Mouse (Mus musculus): ENCODE measurements around the gene Ppp1r1b.

The Ppp1r1b gene

GRCm38 (mm10) chr11:98348083-98348961 lies at the start of gene Ppp1r1b:
Ppp1r1b (plus strand) TSS chr11:98348404.
- DNase-seq: peak; percentile 58 to 61

DNA sequence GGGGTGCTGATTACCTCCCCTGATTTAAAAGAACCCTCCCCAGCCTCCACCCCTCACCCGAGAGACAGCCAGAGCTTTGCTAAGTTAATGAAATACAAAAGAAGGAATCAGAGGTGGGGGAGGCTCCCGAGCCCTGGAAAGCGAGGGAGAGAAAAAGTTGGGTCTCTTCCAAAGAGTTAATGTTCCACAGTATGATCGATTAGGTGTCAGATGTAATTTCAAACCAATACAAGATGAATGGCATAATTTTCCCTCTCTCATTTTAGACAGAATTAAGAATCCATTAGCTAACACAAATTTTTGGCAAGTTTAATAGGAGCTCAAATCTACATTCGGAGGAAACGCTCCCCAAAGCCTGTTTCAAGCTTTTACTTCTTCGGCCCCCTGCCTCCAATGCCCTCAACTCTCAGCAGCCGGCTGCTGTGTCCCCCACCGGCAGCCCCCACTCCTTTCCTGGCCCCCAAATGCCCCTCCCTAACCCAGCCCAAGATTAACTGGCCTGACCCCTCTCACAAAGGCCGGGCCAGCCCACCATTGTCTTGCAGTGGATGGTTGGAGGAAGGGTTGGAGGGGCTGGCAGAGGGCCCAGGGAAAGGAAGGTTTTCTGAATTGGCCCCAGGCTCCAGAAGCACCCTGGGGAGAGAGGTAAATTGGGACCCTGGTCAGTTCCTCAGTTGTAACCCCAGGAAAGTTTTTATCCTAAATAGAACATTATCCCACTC lies 49.6 kb upstream of the Ppp1r1b start:
- no peak for DNase-seq

DNA sequence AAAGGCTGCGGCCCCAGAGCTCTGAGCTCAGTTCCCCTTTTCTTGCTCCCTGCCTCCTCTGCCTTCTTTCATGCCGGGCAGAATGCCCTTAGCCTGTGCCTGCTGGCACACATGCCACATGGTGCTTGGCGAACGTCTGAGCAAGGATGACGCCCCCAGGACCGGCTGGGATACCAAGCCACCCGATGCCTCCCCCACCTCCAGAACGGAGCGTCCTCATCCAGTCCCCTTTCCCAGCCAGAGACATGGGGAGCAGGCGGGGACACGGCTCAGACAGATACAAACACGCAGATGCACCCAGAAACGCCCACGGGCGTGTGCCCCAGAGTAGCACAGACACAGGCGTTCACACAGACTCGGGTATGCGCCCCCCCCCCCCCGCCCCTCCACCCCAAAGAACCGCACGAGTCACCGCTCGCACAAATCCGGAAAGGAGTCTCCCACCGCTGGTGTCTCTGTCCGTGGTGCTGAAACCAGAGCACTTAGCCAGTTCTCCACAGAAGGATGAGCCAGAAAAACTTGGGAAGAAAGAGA lies 34.3 kb upstream of the Ppp1r1b start:
- DNase-seq: no peak

DNA sequence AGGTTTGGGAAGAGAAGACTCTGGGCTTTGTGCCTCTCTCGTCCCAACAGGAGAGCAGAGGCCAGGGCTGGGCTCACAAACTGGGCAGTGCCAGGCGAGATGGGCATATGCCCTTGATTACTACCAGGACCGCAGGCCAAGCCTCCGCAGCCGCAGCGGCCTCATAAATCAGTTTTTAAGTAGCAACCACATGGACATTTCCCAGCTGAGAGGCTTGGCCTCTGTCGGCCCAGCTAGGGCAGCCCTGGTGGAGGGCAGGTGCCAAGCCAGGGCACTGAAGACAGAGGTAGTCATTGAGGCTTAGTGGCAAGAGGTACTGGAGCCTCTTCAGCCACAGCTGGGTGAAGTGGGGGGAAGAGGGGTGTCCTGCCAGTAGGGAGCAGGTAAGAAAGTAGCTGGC lies 30.7 kb upstream of the Ppp1r1b start:
- DNase-seq: no peak

- DNase-seq: no peak
These were observed 29.6 kb upstream of the Ppp1r1b start for GRCm38 (mm10) chr11:98318421-98319116.

GRCm38 (mm10) chr11:98319120-98319519 lies 29.1 kb upstream of the Ppp1r1b start:
- DNase-seq: no peak

DNA sequence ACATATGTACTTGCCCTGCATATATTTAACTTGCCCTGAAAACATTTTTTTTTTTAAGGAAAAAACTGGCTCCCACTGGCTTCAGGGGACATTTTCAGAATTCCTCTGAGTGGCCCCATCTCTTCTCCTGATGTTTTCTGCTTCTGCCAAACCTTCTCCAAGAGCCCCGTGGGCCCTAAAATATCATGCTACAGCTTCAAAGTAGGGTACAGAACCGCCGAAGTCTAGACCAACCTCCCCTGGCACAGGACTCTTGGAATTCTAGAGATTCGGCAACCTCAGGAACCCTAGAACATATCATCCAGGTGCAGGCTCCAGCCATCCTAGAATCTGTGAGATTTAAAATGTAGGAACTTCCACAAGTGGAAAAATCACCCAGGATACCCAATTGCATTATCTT lies 28.7 kb upstream of the Ppp1r1b start:
- DNase-seq: no peak

DNA sequence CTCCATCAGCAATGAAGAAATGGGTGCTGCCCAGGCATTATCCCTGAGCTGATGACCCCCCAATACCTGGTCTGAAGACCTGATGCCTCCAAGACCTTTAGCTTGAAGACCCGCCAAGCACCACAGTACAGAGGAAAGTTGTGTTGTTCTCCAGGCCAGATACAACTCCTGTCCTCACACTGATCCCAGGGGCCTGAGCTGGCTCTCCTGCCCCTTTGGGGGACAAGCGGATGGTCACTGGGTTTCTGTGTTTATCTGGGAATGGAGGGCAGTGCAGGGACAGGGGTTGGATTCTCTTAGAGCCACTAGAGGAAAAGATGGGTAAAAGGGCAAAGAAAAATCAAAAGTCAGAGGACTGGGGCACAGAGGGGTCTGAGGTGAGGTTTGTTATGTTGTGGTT lies 28.3 kb upstream of the Ppp1r1b start:
- no peak for DNase-seq

GRCm38 (mm10) chr11:98320381-98320780 lies 27.8 kb upstream of the Ppp1r1b start:
- DNase-seq: no peak

DNA sequence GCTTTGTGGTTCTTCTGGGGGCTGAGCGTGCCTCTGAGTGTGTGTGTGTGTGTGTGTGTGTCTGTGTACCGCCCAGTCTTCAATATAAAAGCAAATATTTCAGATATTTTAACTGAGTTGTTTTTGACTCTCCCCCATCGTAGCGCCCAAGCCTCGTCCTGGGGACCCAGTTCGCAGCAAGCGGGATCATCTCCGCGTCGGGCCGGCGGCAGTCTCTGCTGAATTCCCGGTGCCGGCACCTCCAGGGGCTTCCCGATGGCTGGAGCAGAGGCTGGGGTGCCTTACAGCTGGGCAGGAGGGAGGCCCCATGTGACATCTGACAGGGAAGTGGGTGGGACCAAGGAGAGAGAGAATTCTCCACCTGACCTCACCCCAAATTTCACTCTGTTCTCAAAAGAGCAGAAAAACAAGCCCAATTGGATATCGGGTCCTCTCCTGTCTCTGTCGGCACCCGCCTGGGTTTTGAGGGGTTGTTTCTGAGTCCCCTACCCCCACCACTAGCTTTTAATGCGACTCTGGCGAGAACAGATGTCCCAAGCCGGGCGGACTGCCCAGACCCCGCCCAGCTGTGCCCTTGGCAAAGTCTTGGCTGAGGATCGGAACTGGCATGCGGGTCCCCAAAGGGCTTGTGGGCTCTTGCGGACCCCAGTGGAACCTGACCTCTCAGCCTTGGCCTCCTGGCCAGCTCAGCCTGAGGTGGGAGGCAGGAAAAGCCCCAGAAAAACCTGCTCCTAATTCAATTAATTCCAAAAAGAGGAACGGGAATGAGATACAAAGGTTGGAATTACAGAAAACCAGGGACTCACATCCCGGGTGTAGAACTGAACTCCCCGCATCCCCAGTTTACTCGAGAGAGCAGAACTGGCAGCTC lies 27.2 kb upstream of the Ppp1r1b start:
- DNase-seq: no peak

DNA sequence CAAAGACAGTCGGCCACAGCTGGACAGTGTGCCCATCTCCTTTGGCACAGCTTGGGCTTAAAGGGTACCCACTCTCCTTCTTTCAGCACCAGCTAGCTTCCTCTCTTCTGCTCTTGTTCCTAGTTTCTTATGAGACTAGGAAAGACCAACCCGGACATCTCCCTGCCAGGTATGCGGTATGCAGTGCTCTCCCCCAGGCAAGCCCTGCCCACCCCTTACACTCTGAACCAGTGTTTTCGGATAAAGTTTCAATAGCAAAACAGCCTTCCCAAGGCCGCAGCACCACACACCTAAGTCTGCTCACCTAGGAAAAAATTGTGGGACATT lies 26.6 kb upstream of the Ppp1r1b start:
- no peak for DNase-seq

DNA sequence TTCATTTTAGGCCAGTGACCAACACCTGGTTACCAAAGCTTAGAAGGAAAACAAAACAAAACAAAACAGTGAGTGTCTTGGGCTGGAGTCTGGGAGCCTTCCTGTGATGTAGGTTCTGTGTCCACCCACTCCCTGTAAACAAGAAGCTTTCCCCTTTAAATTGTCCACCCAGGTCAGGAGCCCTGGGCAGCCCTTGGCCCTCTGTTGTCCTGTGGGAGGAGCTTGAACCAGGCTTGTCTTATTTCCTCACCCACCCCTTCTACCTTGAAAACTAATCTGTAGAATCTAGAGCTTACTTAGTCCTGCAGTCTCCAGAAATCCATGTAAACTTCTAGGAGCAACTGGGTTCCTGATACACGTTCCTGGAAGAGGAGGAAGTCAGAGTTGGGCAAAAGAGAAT lies 26.0 kb upstream of the Ppp1r1b start:
- no peak for DNase-seq

- DNase-seq: no peak
These were observed 24.9 kb upstream of the Ppp1r1b start for GRCm38 (mm10) chr11:98323136-98323866.

GRCm38 (mm10) chr11:98323933-98324332 lies 24.3 kb upstream of the Ppp1r1b start:
- DNase-seq: peak; percentile 53 to 61

GRCm38 (mm10) chr11:98325191-98325820 lies 22.9 kb upstream of the Ppp1r1b start:
- DNase-seq: no peak

GRCm38 (mm10) chr11:98325821-98326218 lies 22.4 kb upstream of the Ppp1r1b start:
- no peak for DNase-seq

DNA sequence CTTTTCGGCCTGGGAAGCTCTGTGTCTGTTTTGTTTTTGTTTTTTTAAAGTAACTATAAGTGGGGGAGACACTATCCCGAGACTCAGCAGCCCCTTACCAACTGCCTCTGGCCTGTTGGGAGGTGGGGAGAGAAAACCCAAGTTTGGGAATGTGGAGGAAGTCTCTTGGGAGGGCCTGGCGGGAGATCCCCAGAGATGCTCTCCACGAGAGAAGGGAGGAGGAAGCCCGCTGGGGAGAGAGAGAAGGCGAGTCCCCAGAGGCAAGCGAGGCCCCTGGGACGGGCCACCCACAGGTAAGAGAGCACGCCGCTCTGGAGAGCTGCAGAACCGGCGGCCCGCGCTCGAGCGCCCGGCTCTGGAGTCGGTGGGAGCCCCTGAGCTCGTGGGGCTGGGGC lies 21.5 kb upstream of the Ppp1r1b start:
- no peak for DNase-seq

GRCm38 (mm10) chr11:98327136-98328030 lies 20.8 kb upstream of the Ppp1r1b start:
- peak in 1 of 2 experiments; percentile 47 for DNase-seq

DNA sequence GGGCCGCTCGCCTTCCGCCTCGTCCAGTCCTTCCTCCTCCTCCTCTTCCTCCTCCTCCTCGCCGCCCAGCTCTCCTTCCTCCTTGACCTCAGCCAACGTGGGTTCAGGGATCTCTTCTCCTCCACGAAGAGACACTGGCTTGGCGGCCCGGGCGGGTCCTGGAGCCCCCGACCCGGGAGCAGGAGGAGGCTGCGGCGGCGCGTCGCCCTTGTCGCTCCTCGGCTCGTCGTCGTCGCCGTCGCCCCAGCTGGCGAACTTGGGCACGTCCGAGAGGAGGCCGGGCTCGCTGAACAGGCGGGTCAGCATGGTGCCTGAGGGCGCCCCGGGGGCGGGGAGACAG lies 20.2 kb upstream of the Ppp1r1b start:
- DNase-seq: peak in 1 of 2 experiments; percentile 34

Measured in B cell, adult 2 months (primary cell).